Mouse (Mus musculus) C2C12 (cell line): ENCODE data around the gene Ppp1r14a.

Experiments
- CEBPB ChIP-seq: IDR thresholded peaks from one replicate; pipeline ENCODE4 v1.6.1; 2011; ENCODE audit warnings: low read depth, mild to moderate bottlenecking, control low read depth, moderate library complexity
- CTCF ChIP-seq: IDR thresholded peaks from one replicate; pipeline ENCODE4 v1.5.1; 2011; ENCODE audit not compliant: control insufficient read depth, insufficient read depth, insufficient read length
- FOSL1 ChIP-seq: IDR thresholded peaks from one replicate; pipeline ENCODE4 v1.8.0; 2011; ENCODE audit warnings: mild to moderate bottlenecking, low read length; ENCODE audit not compliant: poor library complexity, insufficient read depth, severe bottlenecking
- MAX ChIP-seq: IDR thresholded peaks from one replicate; pipeline ENCODE4 v1.6.1; 2011; ENCODE audit warnings: mild to moderate bottlenecking, control low read depth
- MYOD1 ChIP-seq: IDR thresholded peaks from one replicate; pipeline ENCODE4 v1.6.1; 2011; ENCODE audit warnings: low read depth; ENCODE audit not compliant: control insufficient read depth, insufficient read length
- USF1 ChIP-seq: IDR thresholded peaks from one replicate; pipeline ENCODE4 v1.6.1; 2011; ENCODE audit warnings: low read depth, mild to moderate bottlenecking, control low read depth, moderate library complexity

- no peak for TF ChIP-seq CTCF
- no peak for TF ChIP-seq MAX
- no peak for TF ChIP-seq USF1
- no peak for TF ChIP-seq CEBPB
- TF ChIP-seq FOSL1: no peak
- no peak for TF ChIP-seq MYOD1
These were observed 37.9 kb upstream of the Ppp1r14a start for GRCm38 (mm10) chr7:29251166-29251565.
